In the genomic region with DNA sequence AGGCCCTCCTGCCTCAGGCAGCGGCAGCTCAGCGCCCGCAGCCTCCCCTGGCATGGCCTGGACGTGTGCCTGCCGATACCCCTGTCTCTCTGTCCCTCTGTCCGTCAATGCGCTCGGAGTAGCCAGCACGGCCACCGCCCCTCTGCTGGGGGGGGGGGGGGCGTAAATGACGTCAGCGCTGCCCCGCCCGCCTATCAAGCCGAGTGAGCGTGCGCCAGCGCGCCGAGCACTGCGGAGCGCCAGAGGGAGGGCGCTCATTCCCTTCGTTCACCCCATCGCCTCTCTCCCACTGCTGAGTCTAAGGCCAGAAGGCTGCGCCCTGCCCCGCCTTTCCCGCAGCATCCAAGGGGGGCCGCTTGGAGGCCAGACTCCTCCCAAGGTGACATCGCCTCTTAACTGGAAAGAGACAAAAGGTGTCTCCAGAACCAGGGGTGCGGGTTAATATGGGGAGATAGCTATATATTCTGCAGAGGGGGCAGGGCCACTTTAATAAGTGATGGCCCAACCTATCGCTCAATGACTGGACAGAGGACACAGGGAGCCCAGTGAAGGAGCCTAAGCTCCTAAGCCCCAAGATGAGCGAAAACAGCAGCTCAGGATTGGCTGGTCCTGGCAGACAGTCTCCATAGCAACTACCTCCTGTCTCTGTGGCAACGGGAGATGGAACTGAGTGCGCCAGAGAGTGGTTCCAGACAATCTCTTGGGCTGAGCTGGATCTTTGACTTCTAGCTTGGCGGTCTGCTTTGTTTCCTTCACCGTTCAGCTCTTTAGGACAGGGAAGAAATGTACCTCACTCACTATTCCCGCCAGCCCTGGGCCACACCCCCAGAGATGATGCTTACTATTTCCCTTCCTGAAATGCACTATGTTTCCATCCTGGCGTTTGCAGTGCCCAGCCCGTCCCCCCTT, we compare ENCODE assay signal across 8 mouse cellular contexts. TPM values are rescaled to one million over a fixed set of nuclear protein-coding genes. Genes with fewer than 3 reads are reported as not detected.
DNase-seq lines count a peak whose midpoint lies in the region; ATAC-seq and TF ChIP-seq lines count a peak whose summit lies in the region.

A gene (minus strand): TSS at position 563 of the 909 bp plus-strand sequence.

- peak within 1 kb of the TSS; percentile 62 for H3K9ac ChIP-seq in heart, embryonic 13.5 days

- peaks cover 2% of the 10 kb centered on the region for H3K36me3 ChIP-seq in heart, embryonic 13.5 days
- peaks cover 18% of the 10 kb centered on the region for H3K36me3 ChIP-seq in megakaryocyte, embryonic 14.5 days (replicated peaks; ENCODE audit: low read length)
- no peaks in the 10 kb centered on the region for H3K36me3 ChIP-seq in small intestine, adult 2 months (ENCODE audit: control insufficient read depth, insufficient read depth, low read length)

- no peaks in the 10 kb centered on the region for H3K9me3 ChIP-seq in heart, embryonic 13.5 days
- H3K9me3 ChIP-seq in megakaryocyte, embryonic 14.5 days: no peaks in the 10 kb centered on the region

- WGBS in heart, embryonic 13.5 days: 5% methylated on average over 36 of the region's 41 CpGs
- WGBS in small intestine, adult 2 months: 6% methylated on average over 41 of the region's 41 CpGs

- no peak for DNase-seq in heart, adult 18-20 months
- DNase-seq in cerebellum, adult 9-10 months: peak; percentile 89
- DNase-seq in frontal cortex, adult 2 months (ENCODE audit: extremely low spot score in 1 of 2, low spot score in 1 of 2): peak; percentile 81 to 86
- DNase-seq in layer of hippocampus, postnatal 10 days (ENCODE audit: low spot score in 2 of 2): peak; percentile 71 to 80
- DNase-seq in thymus, postnatal 0 days (ENCODE audit: low spot score): no peak

- peaks cover 69% of the 10 kb centered on the region for H3K27me3 ChIP-seq in heart, embryonic 13.5 days (replicated peaks)
- H3K27me3 ChIP-seq in megakaryocyte, embryonic 14.5 days (replicated peaks): peaks cover 57% of the 10 kb centered on the region
- peaks cover 16% of the 10 kb centered on the region; the same call in 1 of the 2 replicates for H3K27me3 ChIP-seq in small intestine, adult 2 months (ENCODE audit: control insufficient read depth, insufficient read depth, low read length)

- H3K4me3 ChIP-seq in heart, embryonic 13.5 days: peak within 1 kb of the TSS; percentile 48
- H3K4me3 ChIP-seq in megakaryocyte, embryonic 14.5 days (replicated peaks): peak within 1 kb of the TSS; percentile 87
- H3K4me3 ChIP-seq in small intestine, adult 2 months (ENCODE audit: low read depth, low read length): peak within 1 kb of the TSS; percentile 48

- H3K4me1 ChIP-seq in heart, embryonic 13.5 days: peaks cover 30% of the 10 kb centered on the region
- peaks cover 56% of the 10 kb centered on the region for H3K4me1 ChIP-seq in megakaryocyte, embryonic 14.5 days
- H3K4me1 ChIP-seq in small intestine, adult 2 months (ENCODE audit: control insufficient read depth, insufficient read depth, insufficient read length, low read length): peaks cover 2% of the 10 kb centered on the region; the same call in 1 of the 2 replicates

- H3K4me2 ChIP-seq in heart, embryonic 13.5 days: peak within 1 kb of the TSS; percentile 72

- TF ChIP-seq POLR2A in small intestine, adult 2 months (IDR thresholded peaks at IDR 0.05; ENCODE audit: low read depth, low read length): no peak

- no peak for ATAC-seq in heart, embryonic 13.5 days (ENCODE audit: extremely low read depth, insufficient number of reproducible peaks, low FRiP score, low TSS enrichment)

- no peak for TF ChIP-seq CTCF in small intestine, adult 2 months (IDR thresholded peaks at IDR 0.05; ENCODE audit: extremely low read depth, insufficient read length, insufficient replicate concordance, low read depth, low read length)

- no peak within 1 kb of the TSS for H3K27ac ChIP-seq in heart, embryonic 13.5 days (replicated peaks)
- no peak within 1 kb of the TSS for H3K27ac ChIP-seq in small intestine, adult 2 months (ENCODE audit: insufficient read depth, low read depth, low read length)

RNA-seq across cellular contexts. Expression of the gene that starts here (rescaled TPM):
- polyA plus RNA-seq in heart, embryonic 13.5 days (2015; fragmentation: Nextera tagmentation; extraction: Ambion mirVana): 0.86 and 0.88 TPM in 2 replicates
- 1 to 10 TPM in 1 of 2 experiments, under 1 TPM in 1; 0.62 to 1.2 TPM for total RNA-seq in heart, adult 18-20 months (2021)
- polyA plus RNA-seq in frontal cortex, adult 2 months (2012; rRNA removed): 52.2 and 64.5 TPM in 2 replicates
- 10 to 100 TPM; 68.6 to 75.4 TPM for total RNA-seq in layer of hippocampus, postnatal 10 days (2021)
- 0.34 and 0.63 TPM in 2 replicates for polyA plus RNA-seq in megakaryocyte, embryonic 14.5 days (2012; ENCODE audit: insufficient read depth, low replicate concordance)
- 1.7 and 1.9 TPM in 2 replicates for polyA plus RNA-seq in small intestine, adult 2 months (2012; rRNA removed)
- polyA plus RNA-seq in thymus, postnatal 0 days (2015; fragmentation: Nextera tagmentation; extraction: Ambion mirVana): 0.26 and 0.33 TPM in 2 replicates

Comparison
In these comparisons a context has a peak if more than half of its experiments do, and no peak if none do; other contexts are left out.
1. RNA of the gene that starts here (total RNA-seq): 68.6 to 75.4 TPM in layer of hippocampus, postnatal 10 days; 0.62 to 1.2 TPM in heart, adult 18-20 months; every median in the first group is over 10 times any median in the second.
2. RNA of the gene that starts here (polyA plus RNA-seq): 52.2 to 64.5 TPM in frontal cortex, adult 2 months; 1.7 to 1.9 TPM in small intestine, adult 2 months, 0.86 to 0.88 TPM in heart, embryonic 13.5 days, 0.34 to 0.63 TPM in megakaryocyte, embryonic 14.5 days and 0.26 to 0.33 TPM in thymus, postnatal 0 days; every median in the first group is over 10 times any median in the second.
3. DNase-seq: peak in cerebellum, adult 9-10 months (single experiment), frontal cortex, adult 2 months (2 of 2) and layer of hippocampus, postnatal 10 days (2 of 2); none in heart, adult 18-20 months (0 of 2) and thymus, postnatal 0 days (single experiment).
4. Peak in every context shown above with its lines, with median percentiles within 50 percentile points of each other: H3K4me3 ChIP-seq.